Comparison of ENCODE assay signal across 17 mouse cellular contexts in the genomic region with DNA sequence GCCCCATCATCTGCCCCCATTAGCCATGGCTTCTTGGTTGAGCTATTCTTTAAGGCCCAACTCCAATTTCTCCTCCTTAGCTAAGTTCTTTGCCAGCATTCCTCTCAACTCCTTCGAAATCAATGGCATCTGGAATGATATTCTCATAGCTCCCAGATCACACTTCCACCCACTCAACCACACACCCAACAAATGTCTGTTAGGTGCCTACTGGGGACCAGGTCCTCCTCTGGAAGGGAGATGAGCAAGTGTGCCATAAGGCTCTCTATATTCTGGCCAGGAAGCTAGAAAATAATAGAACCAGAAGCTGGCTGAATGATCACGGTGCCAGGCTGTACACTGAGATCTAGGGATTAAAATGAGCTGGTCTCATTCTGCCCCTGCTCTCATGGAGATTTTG.
A peak's percentile ranks its signal among the peaks of the same experiment; 100 is the strongest.
DNase-seq lines count a peak whose midpoint lies in the region; ATAC-seq and TF ChIP-seq lines count a peak whose summit lies in the region.
"Had no signal": no experiment of that assay in that cellular context is flagged by ENCODE, and none has a peak within 500 bp of the region (broad histone marks: within the 10 kb centered on the region; RNA-seq: fewer than 3 reads in every experiment).

No protein-coding gene starts in this region.

- no peak for TF ChIP-seq CTCF in gastrocnemius, adult 2 months (IDR thresholded peaks at IDR 0.05)
- TF ChIP-seq CTCF in kidney, postnatal 0 days (IDR thresholded peaks at IDR 0.05; ENCODE audit: low read depth): no peak

- DNase-seq in gastrocnemius, adult 2 months: no peak
- DNase-seq in gastrocnemius, postnatal 36 days: no peak
- no peak for DNase-seq in kidney, postnatal 0 days (ENCODE audit: low spot score)
- DNase-seq in kidney, adult 18-20 months: no peak
- no peak for DNase-seq in layer of hippocampus, adult 8-10 months (ENCODE audit: low spot score in 2 of 2)
- no peak for DNase-seq in natural killer cell, adult 2 months (ENCODE audit: low spot score in 2 of 2)
- DNase-seq: cerebellum, adult 11-12 months; cerebellum, postnatal 25 days; thymus, postnatal 36 days had no signal

- 91% methylated on average over 2 of the region's 2 CpGs for WGBS in kidney, postnatal 0 days
- whole genome bisulfite sequencing in stomach, embryonic 14.5 days: 84% methylated on average over 2 of the region's 2 CpGs

- peaks cover 11% of the 10 kb centered on the region for H3K4me1 ChIP-seq in kidney, postnatal 0 days (replicated peaks; ENCODE audit: insufficient read depth, low read length)
- H3K4me1 ChIP-seq in brown adipose tissue, adult 24 weeks (ENCODE audit: control insufficient read depth, insufficient read depth, insufficient read length, low read length): peaks cover 14% of the 10 kb centered on the region; the same call in 1 of the 2 replicates
- H3K4me1 ChIP-seq in stomach, embryonic 14.5 days (ENCODE audit: control insufficient read depth, insufficient read depth, low read length): peaks cover 11% of the 10 kb centered on the region; the same call in 1 of the 2 replicates

- no peak overlapping the region for H3K4me2 ChIP-seq in kidney, postnatal 0 days (ENCODE audit: low read length)
- 0 out of 2 replicates have a peak overlapping the region, but pooled peaks have one; percentile 6 for H3K4me2 ChIP-seq in stomach, embryonic 14.5 days (replicated peaks; ENCODE audit: low read depth, low read length)
- H3K4me2 ChIP-seq: hindbrain, embryonic 13.5 days had no signal

- 0 out of 2 replicates have a peak overlapping the region, but pooled peaks have one; percentile 24 for H3K27ac ChIP-seq in gastrocnemius, adult 2 months
- H3K27ac ChIP-seq in kidney, postnatal 0 days: 0 out of 2 replicates have a peak overlapping the region, but pooled peaks have one; percentile 19
- H3K27ac ChIP-seq in brown adipose tissue, adult 24 weeks (replicated peaks; ENCODE audit: low read depth, low read length): 0 out of 2 replicates have a peak overlapping the region, but pooled peaks have one; percentile 23
- H3K27ac ChIP-seq in stomach, embryonic 14.5 days (ENCODE audit: low read length): peak overlapping the region; percentile 58
- H3K27ac ChIP-seq: hindbrain, embryonic 13.5 days; layer of hippocampus, adult 2 months; liver, embryonic 14.5 days had no signal

- H3K36me3 ChIP-seq in kidney, postnatal 0 days (ENCODE audit: insufficient read depth, low read length): no peaks in the 10 kb centered on the region
- H3K36me3 ChIP-seq in stomach, embryonic 14.5 days (ENCODE audit: control insufficient read depth, insufficient read depth, low read length): no peaks in the 10 kb centered on the region
- H3K36me3 ChIP-seq: hindbrain, embryonic 13.5 days had no signal

- H3K9me3 ChIP-seq in kidney, postnatal 0 days (replicated peaks; ENCODE audit: low read length): no peaks in the 10 kb centered on the region
- H3K9me3 ChIP-seq in stomach, embryonic 14.5 days (ENCODE audit: control insufficient read depth, low read depth, low read length): no peaks in the 10 kb centered on the region
- H3K9me3 ChIP-seq: hindbrain, embryonic 13.5 days; megakaryocyte, embryonic 14.5 days had no signal

- intact Hi-C loops in gastrocnemius, adult 2 months (cut with DNase I): no loop called here
- intact Hi-C loops in gastrocnemius, postnatal 36 days (cut with DNase I): no loop called here

- H3K4me3 ChIP-seq in gastrocnemius, adult 2 months: no peak overlapping the region
- H3K4me3 ChIP-seq in kidney, postnatal 0 days (replicated peaks; ENCODE audit: low read depth, low read length): no peak overlapping the region
- no peak overlapping the region for H3K4me3 ChIP-seq in brown adipose tissue, adult 24 weeks (ENCODE audit: insufficient read depth, low read depth, low read length)
- no peak overlapping the region for H3K4me3 ChIP-seq in stomach, embryonic 14.5 days (ENCODE audit: low read depth, low read length)
- H3K4me3 ChIP-seq: hindbrain, embryonic 13.5 days; layer of hippocampus, adult 2 months had no signal

- ATAC-seq in kidney, postnatal 0 days (replicated peaks; ENCODE audit: low FRiP score, low read depth): no peak
- no peak for ATAC-seq in stomach, embryonic 14.5 days (ENCODE audit: insufficient number of reproducible peaks, insufficient read depth, low FRiP score, low read depth)
- ATAC-seq: forebrain, embryonic 14.5 days; midbrain, embryonic 16.5 days had no signal

- H3K9ac ChIP-seq in kidney, postnatal 0 days (ENCODE audit: low read depth, low read length): no peak overlapping the region
- no peak overlapping the region for H3K9ac ChIP-seq in stomach, embryonic 14.5 days (replicated peaks; ENCODE audit: low read depth, low read length)
- H3K9ac ChIP-seq: hindbrain, embryonic 13.5 days; liver, embryonic 14.5 days had no signal

- H3K27me3 ChIP-seq in kidney, postnatal 0 days (ENCODE audit: insufficient read depth, low read length): no peaks in the 10 kb centered on the region
- no peaks in the 10 kb centered on the region for H3K27me3 ChIP-seq in stomach, embryonic 14.5 days (ENCODE audit: control insufficient read depth, insufficient read depth, low read length)
